Mouse (Mus musculus) gastrocnemius, postnatal 36 days (tissue): ENCODE data around the gene Ptprs. TPM values are rescaled to one million over a fixed set of nuclear protein-coding genes. Genes with fewer than 3 reads are reported as not detected.

Experiments
- DNase-seq, 2 experiments: peaks; one replicate each; pipeline ENCODE4 v3.0.0; 2022
- intact Hi-C: fragments of 180-260 bp; cut with DNase I; formaldehyde crosslinking; loops from one replicate; pipeline ENCODE4 v1.15.1; 2025
- total RNA-seq, 2 experiments: library from RNA; stranded (reverse); gene quantifications; 2 replicates each; pipeline ENCODE4 v1.2.3; 2021

Gene Ptprs
- total RNA-seq, 2 experiments from 2014 or later, result 35.0 to 45.6 TPM

GRCm38 (mm10) chr17:56494480-56494879, 18.2 kb upstream of the Ptprs start:
- no peak for DNase-seq
- intact Hi-C loops, result no loop called here

GRCm38 (mm10) chr17:56493841-56494240, 17.6 kb upstream of the Ptprs start:
- no peak for DNase-seq
- intact Hi-C loops, result no loop called here

- DNase-seq, result no peak
- intact Hi-C loops, result no loop called here
Measured at GRCm38 (mm10) chr17:56490438-56491152, 14.3 kb upstream of the Ptprs start.

- intact Hi-C loops, result no loop called here
- no peak for DNase-seq
Measured at GRCm38 (mm10) chr17:56488028-56488427, 11.7 kb upstream of the Ptprs start.

- DNase-seq, result no peak
Measured at GRCm38 (mm10) chr17:56487441-56487888, 11.2 kb upstream of the Ptprs start.

GRCm38 (mm10) chr17:56485926-56486325, 9.6 kb upstream of the Ptprs start:
- intact Hi-C loops, result no loop called here
- DNase-seq, result no peak

More at GRCm38 (mm10) chr17:56487441-56487888, 11.2 kb upstream of the Ptprs start:
- intact Hi-C loops, result no loop called here

DNA sequence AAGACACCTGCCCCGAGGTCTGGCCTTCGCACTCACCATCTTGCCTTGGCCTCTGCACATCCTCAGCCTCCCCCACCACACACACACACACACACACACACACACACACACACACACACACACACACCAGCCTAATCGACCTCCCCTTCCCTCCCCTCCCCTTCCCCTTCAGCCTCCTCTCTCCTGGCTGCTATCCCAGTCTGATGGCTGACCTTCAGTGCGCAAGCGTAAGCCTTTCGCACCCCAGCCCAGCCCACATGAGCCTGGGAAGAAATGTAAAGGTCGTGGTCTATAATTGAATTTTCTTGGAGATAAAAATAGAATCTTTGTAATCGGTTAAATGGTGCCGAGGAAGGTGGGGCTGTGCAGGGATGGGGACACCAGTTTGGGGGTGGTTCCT, 8.8 kb upstream of the Ptprs start:
- DNase-seq, result no peak
- intact Hi-C loops, result no loop called here

DNA sequence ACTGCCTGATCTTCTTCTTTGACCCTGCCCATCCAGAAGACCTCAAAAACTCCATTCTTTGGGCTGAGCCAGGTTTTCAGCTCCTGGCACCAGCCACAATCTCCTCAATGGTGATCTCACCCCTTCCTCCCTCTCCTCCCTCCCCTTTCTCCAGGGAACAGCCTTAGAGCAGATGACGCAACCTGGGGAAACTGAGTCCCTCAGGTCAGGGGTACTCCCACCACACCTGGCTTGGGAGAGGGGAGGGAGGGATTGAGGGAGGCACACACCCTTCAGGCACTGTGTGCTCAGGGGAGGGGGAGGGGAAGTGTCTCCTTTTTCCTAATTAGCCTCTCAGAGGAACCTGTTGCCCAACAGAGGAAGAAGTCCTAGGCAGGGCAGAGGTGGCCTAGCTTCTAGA, 6.4 kb upstream of the Ptprs start:
- DNase-seq, result no peak
- intact Hi-C loops, result no loop called here

GRCm38 (mm10) chr17:56479358-56479757, 3.1 kb upstream of the Ptprs start:
- intact Hi-C loops, result loop anchor here (1.0 to 5.0 kb wide), 3 partner anchors 54 to 122 kb away; partner anchors contain the start of gene Gm20219
- DNase-seq, result peak; percentile 54 to 69

DNA sequence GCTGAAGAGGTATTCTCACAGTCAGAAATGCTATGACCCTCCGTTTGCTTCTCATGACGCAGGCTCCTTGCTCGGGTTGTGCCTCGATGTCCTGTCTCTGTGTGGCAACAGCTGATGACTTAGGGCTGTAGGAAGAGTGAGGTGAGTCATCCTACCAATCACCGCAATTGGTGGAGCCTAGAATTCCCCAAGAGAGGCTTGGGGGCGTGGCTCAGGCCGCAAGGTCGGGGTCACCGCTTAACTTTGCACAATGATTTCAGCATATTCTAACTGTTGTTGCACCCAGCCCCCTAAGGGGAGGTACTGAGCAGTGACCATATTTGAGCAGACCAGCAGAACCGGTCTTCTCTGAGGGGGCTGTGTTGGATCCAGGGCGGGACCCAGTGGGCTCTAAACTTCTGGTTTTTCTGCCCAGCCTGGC, 1.9 kb upstream of the Ptprs start:
- DNase-seq, result no peak
- intact Hi-C loops, result loop anchor here (5.0 kb wide), 1 partner anchor 74 kb away; the partner anchor contains the start of gene Gm20219

DNA sequence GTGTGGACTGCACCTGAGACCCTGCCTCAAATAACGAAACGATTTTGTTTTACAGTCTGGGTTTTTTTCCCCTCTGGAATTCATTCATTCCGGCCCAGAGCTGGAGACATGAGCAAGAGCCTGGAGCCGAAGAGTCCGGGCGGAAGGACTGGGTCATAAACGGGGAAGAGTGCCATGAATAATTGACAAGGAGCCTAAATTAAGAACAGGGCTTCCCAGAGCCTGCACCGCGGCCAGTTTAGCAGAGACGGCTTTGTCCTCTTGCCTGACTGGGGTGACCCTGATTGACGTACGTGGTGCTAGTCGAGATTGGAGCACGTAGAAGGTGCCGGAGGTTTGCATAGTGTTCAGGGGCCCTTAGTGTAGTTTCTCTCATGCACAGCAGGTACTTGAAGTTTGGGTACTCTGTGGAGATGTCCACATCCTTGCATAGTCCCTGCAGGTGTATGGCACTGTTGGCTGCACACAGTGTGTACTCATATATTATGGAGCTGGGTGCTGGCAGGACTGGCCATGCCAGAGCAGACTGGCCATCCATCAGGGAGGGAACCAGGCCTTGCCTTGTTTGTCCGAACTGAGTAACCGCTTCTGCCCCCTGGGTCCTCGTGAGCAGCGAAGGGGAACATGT, 1.0 kb upstream of the Ptprs start:
- DNase-seq, result no peak
- intact Hi-C loops, result loop anchor here (5.0 kb wide), 1 partner anchor 75 kb away; the partner anchor contains the start of gene Gm20219

- DNase-seq, result no peak
- intact Hi-C loops, result loop anchor here (5.0 kb wide), 1 partner anchor 77 kb away; the partner anchor contains the start of gene Gm20219
Measured at GRCm38 (mm10) chr17:56475584-56476401, 490 bp downstream of the Ptprs start.

DNA sequence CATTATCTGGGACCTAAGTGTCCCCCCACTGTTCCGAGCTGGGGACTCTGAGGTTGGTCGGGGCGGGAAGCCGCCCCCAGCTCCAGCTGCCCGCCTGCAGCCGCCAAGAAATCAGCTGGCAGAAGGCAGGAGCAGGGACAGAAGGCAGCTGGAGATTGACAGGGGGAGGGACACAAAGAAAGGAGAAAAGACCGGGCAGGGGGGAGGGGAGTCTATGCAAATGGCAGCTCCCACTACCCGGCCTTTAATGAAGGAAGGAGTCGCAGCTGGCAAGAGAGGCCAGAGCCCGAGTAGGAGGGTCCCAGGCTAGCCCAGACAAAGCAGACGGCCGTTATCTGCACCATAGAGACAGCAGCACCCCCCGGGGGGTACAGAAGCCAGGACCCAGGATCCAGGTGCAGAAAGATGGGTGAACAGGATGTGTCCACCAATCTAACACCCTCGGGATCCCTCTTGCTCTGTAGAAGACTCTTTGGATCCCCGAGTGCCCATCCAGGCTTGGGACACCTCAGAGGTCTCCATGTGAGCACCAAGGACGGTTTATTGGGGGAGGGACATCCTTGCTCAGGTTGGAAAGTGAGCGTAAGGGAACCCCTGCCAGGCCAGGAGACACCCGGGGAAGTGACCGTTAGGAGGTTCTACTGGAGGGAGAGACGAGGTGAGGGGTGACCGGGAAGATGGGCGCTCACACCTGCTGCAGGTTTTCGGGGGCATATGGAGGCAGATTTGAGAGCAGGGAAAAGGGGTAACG, 1.3 kb downstream of the Ptprs start:
- DNase-seq, result no peak
- intact Hi-C loops, result loop anchor here (5.0 kb wide), 1 partner anchor 77 kb away; the partner anchor contains the start of gene Gm20219

DNA sequence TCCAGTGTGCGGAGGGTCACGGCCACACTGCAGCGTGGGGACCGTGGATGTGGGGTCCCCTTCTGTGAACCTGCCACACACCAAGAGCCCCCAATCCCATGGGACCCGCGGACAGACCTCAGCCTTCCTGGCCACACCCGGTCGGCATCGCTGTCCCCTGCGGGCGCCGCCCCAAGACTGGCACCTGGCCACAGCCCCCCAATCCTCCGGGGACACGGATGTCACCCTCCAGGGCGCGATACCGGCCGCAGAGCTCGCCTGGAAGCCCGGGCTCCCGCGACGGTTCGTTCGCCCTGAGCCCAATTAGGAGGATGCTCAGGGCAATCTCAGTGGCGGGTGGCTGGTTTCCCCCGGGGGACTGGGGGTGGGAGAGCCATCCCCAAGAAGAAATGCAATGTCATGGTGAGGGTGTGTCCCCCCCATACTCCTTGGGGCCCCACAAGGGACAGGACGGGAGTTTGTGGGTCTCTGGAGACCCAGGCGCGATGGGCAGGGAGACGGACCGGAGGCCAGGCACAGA, 1.9 kb downstream of the Ptprs start:
- intact Hi-C loops, result no loop called here
- no peak for DNase-seq

DNA sequence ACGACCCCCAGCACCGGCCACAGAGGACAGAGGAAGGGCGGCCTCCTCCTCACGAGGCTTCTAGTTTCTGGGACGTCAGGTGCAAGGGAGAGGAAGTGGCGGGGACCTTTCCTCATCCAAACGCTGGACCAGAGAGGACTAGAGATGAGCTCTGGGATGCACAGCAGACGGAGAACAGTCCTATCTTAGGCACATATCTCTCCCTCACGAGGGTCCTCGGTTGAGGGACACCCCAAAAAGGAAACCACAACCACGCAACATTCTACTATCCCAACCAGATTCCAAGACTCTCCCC, 2.7 kb downstream of the Ptprs start:
- intact Hi-C loops, result no loop called here
- no peak for DNase-seq

GRCm38 (mm10) chr17:56472733-56473610, 3.3 kb downstream of the Ptprs start:
- DNase-seq, result no peak

DNA sequence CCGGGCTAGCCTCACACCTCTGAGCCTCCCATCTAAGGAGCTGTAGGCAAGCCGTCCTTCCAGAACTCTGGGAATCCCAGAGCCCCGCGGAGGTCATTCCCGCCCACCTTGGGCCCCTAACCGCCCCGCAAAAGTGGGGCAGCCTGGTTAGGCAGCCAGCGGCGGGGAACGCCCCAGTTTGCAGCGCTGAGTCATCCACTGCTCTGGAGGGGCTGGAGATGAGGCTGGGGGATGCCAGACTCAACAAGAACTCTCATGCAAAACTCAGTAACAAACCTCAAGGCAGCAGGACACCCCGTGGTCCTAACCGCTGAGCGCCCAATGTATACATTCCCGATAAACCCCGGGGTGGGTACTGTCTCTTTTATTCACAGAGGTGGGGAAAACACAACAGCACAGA, 4.2 kb downstream of the Ptprs start:
- intact Hi-C loops, result no loop called here
- no peak for DNase-seq

More at GRCm38 (mm10) chr17:56472733-56473610, 3.3 kb downstream of the Ptprs start:
- intact Hi-C loops, result no loop called here

- DNase-seq, result no peak
- intact Hi-C loops, result loop anchor here (2.0 kb wide), 1 partner anchor 42 kb away; no protein-coding TSS in a partner anchor
Measured at GRCm38 (mm10) chr17:56471136-56471535, 5.1 kb downstream of the Ptprs start.

DNA sequence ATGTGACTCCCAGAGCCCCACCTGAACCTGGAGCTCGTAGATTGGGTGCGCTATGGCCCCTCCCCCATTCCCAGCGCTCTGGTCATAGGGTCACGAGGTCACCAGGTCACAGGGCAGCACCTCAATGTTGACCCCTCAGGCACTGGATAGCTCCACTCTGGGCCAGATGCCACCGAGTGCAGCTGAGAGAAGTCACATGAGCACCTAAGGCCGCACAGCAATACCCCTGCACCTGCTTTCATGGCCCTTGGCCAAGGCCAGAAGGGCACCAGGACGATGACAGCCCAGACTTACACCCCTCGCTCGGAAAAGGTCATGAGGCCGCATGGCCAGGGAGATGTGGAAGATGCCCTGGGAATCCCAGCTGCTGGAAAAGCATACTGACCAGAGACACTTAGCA, 5.7 kb downstream of the Ptprs start:
- intact Hi-C loops, result loop anchor here (2.0 kb wide), 1 partner anchor 42 kb away; no protein-coding TSS in a partner anchor

More for the DNA sequence above, 5.7 kb downstream of the Ptprs start:
- no peak for DNase-seq
